Mouse (Mus musculus): ENCODE measurements around the gene A930002H24Rik.

A930002H24Rik gene

GRCm38 (mm10) chr17:63831550-63831949 lies 32.0 kb downstream of the A930002H24Rik start:
- DNase-seq (ENCODE audit: low spot score) = no peak

- no peak for DNase-seq (ENCODE audit: low spot score)
These were observed 34.8 kb downstream of the A930002H24Rik start for GRCm38 (mm10) chr17:63828561-63829332.

- no peak for DNase-seq (ENCODE audit: low spot score)
These were observed 36.8 kb downstream of the A930002H24Rik start for GRCm38 (mm10) chr17:63826767-63827166.

GRCm38 (mm10) chr17:63826196-63826595 lies 37.4 kb downstream of the A930002H24Rik start:
- DNase-seq (ENCODE audit: low spot score) = no peak

- DNase-seq (ENCODE audit: low spot score) = no peak
These were observed 39.5 kb downstream of the A930002H24Rik start for GRCm38 (mm10) chr17:63824141-63824540.

- DNase-seq (ENCODE audit: low spot score) = no peak
These were observed 45.1 kb downstream of the A930002H24Rik start for GRCm38 (mm10) chr17:63818444-63819027.

GRCm38 (mm10) chr17:63813552-63813951 lies 50.0 kb downstream of the A930002H24Rik start:
- DNase-seq (ENCODE audit: low spot score) = no peak

All from testis, postnatal 14 days (tissue).